Mouse (Mus musculus) layer of hippocampus, adult 8-10 months (tissue): Measurements from ENCODE around the gene Myoc. TPM values are rescaled to one million over a fixed set of nuclear protein-coding genes. Genes with fewer than 3 reads are reported as not detected.
"Not testable (repeated sequence)": the region's sequence is repeated elsewhere in the genome, so short reads cannot be mapped to it uniquely, and the experiment has no call there.

Source experiments
- DNase-seq, 2 experiments: peaks; one replicate each; pipeline ENCODE4 v3.0.0; 2022; ENCODE audit warnings: low spot score in 2 of 2
- total RNA-seq, 4 experiments: library from RNA; stranded (reverse); gene quantifications; 2 replicates each; pipeline ENCODE4 v1.2.4; 2022

The Myoc gene
- total RNA-seq = 1 to 10 TPM; 6.2 to 9.7 (median 7.1) TPM

GRCm38 (mm10) chr1:162639051-162639750 lies at the start of gene Myoc:
Gene Myoc (plus strand): TSS chr1:162639155.
- DNase-seq = no peak

DNA sequence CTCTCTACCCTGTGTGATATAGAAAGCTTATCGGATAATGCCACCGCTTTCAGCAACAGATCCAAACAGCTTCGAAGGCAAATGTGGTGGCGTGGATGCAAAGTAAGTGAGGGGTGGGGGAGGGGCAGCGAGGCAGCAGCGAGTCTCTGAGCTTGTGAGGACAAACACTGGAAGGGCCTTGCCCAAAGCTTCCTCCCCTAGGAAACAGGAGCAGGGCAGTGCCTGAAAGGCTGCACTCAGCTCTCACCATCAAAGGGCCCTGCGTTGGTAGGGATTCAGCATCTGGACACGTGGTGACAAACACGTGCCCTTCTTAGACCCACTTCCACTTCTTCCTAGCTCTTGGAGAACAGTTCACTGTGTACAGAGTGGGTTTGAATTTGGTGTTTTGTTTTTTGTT lies 49.5 kb upstream of the Myoc start:
- DNase-seq = no peak

GRCm38 (mm10) chr1:162590415-162590997 lies 48.4 kb upstream of the Myoc start:
- no peak for DNase-seq

- DNase-seq = no peak
Observed at GRCm38 (mm10) chr1:162597379-162598102, 41.4 kb upstream of the Myoc start.

GRCm38 (mm10) chr1:162599617-162600016 lies 39.3 kb upstream of the Myoc start:
- no peak for DNase-seq

DNA sequence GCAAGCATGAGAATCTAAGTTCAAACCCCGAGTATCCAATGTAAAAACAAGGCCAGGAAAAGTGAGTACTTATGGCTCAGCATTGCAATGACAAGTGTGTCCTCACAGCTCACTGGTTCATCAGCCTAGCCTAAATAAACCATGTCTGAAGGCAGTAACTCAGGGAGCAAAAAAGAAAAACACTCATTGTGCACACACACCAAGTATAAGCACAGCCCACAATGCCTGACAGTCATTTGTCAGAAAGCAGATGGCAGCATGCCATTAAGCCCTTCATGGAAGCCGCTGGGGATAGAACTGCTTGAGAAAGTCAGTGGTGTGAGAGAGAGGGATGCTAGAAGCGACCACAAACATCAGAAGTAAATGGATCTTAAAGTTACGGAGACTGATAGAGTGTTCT lies 37.7 kb upstream of the Myoc start:
- no peak for DNase-seq

DNA sequence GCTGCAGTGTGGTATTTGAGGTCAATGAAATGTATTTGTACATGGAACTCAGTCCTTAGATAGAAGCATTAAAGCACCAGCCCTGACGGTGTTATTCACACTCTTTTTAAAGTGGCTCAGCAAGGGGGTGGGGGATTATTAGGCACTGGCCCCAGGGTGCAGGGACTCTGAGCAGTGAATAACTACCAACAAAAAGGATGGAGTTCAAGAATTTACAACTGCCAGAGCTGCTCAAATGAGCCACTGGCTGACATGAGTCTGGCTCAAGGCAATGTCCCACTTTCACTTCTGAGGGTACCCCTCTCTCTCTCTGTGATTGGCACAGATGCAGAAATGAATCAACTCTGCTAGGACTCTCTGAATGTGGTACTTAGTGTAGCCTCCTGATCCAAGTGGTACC lies 30.8 kb upstream of the Myoc start:
- no peak for DNase-seq

- no peak for DNase-seq
Observed at GRCm38 (mm10) chr1:162609633-162610250, 29.2 kb upstream of the Myoc start.

- no peak for DNase-seq
Observed at GRCm38 (mm10) chr1:162611191-162611590, 27.8 kb upstream of the Myoc start.

DNA sequence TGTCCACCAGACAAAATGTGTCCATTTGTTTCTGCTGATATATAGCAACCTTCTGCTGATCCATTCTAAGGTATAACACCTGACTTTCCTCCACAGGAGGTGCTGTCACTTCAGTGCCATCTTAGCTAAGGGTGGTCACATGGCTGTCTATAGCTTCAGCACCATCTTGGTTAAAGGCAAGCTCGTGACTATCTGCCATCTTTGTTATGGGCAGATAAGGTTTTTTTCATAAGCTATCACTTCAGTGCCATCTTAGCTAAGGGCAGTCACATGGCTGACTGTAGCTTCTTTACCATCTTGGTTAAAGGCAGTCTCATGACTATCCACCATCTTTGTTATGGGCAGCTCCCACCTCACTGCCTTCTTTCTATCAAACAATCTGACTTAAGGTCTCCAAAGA lies 23.4 kb upstream of the Myoc start:
- peak in 1 of 2 experiments; percentile 19 for DNase-seq

- DNase-seq = no peak
Observed at GRCm38 (mm10) chr1:162620487-162620886, 18.5 kb upstream of the Myoc start.

DNA sequence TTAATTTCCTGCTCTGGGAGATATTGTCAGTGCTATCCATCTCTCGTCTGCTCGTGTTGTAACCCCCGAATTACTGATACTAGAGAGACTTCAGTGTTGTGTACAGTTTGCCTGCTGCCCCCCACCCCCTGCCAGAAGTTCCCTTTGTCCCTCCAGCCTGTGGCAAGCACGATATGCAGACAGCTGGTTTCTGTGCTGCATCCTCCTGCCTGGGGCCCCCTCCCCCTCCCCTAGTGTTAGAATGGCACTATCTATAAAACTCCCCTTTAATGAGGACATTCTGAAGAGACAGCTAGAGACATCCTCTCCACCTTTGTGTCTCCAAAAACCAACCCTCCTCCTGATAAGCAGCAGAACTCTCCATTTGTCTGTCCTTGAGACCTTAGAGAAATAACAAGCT lies 15.1 kb upstream of the Myoc start:
- no peak for DNase-seq

DNA sequence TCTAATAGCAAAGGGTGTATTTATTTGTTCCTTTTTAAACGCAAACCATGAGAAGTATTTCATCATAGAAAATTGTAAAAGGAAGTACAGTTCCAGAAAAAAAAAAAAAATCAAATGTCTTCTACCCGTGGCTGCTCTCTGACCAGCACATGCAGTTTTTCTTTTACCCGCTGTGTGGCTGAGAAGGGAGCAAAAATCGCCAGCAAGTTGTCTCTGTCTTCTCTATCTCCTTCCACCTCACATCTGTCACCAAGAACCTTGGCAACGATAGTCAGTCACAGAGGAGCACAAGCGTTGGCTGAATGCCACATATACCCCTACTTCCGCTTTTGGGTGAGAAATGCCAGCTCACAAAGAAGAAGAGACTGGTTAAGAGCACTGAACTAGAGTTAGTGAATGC lies 13.7 kb upstream of the Myoc start:
- no peak for DNase-seq

GRCm38 (mm10) chr1:162627821-162628220 lies 11.1 kb upstream of the Myoc start:
- DNase-seq = not testable (repeated sequence)

DNA sequence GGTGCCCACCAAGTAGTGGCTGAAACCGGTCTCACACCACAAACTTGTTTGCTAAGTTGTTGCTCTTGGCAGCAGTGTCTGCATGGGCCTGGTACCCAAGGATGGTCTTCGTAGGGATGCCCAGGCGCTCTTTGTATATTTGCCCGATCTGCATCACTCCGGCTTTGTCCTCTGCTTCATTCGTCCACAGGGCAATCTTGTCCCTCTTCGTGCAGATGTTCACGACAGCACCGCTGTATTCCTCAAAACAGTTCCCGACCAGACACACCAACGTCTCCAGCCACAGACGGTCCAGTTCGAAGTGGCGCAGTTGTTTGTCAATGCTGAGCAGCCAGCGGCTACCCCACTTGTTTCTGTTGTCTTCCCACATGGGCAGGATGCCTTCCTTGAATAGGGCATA lies 10.6 kb upstream of the Myoc start:
- not testable (repeated sequence) for DNase-seq

- DNase-seq = not testable (repeated sequence)
Observed at GRCm38 (mm10) chr1:162635291-162635931, 3.5 kb upstream of the Myoc start.

GRCm38 (mm10) chr1:162636516-162636915 lies 2.4 kb upstream of the Myoc start:
- no peak for DNase-seq

GRCm38 (mm10) chr1:162638535-162638934 lies 420 bp upstream of the Myoc start:
- no peak for DNase-seq

- DNase-seq = no peak
Observed at GRCm38 (mm10) chr1:162639861-162640260, 906 bp downstream of the Myoc start.

GRCm38 (mm10) chr1:162642591-162642990 lies 3.6 kb downstream of the Myoc start:
- DNase-seq = no peak

- DNase-seq = peak; percentile 75 to 77
Observed at GRCm38 (mm10) chr1:162643752-162644151, 4.8 kb downstream of the Myoc start.
